Mouse (Mus musculus) layer of hippocampus, adult 18-20 months (tissue): Measurements from ENCODE around the gene Zfp697. TPM values are rescaled to one million over a fixed set of nuclear protein-coding genes. Genes with fewer than 3 reads are reported as not detected.

ENCODE experiments used
- total RNA-seq, 2 experiments: library from RNA; stranded (reverse); gene quantifications; 2 replicates each; pipeline ENCODE4 v1.2.3; 2021

The Zfp697 gene
- total RNA-seq, 2 experiments from 2014 or later, result 25.8 to 27.0 TPM

Other genes with a start within 250 kb of the Zfp697 start
- gene Adam30, start 221.8 kb upstream of the Zfp697 start, total RNA-seq, result not detected
- not detected for gene Reg4, start 160.3 kb upstream of the Zfp697 start, total RNA-seq
- 1 to 10 TPM; 7.0 to 8.8 TPM for gene Hmgcs2, start 102.0 kb upstream of the Zfp697 start, total RNA-seq
- 10 to 100 TPM; 65.4 to 68.8 TPM for gene Phgdh, start 42.5 kb upstream of the Zfp697 start, total RNA-seq
- not detected for gene Gm4450, start 74.7 kb downstream of the Zfp697 start, total RNA-seq
- gene Hsd3b4, start 128.1 kb downstream of the Zfp697 start, total RNA-seq, result not detected
- not detected for gene Gm10681, start 206.3 kb downstream of the Zfp697 start, total RNA-seq
- gene Hsd3b5, start 247.8 kb downstream of the Zfp697 start, total RNA-seq, result not detected